Mouse (Mus musculus): ENCODE measurements around the gene Wasl.
A peak's percentile ranks its signal among the peaks of the same experiment; 100 is the strongest.

The Wasl gene

DNA sequence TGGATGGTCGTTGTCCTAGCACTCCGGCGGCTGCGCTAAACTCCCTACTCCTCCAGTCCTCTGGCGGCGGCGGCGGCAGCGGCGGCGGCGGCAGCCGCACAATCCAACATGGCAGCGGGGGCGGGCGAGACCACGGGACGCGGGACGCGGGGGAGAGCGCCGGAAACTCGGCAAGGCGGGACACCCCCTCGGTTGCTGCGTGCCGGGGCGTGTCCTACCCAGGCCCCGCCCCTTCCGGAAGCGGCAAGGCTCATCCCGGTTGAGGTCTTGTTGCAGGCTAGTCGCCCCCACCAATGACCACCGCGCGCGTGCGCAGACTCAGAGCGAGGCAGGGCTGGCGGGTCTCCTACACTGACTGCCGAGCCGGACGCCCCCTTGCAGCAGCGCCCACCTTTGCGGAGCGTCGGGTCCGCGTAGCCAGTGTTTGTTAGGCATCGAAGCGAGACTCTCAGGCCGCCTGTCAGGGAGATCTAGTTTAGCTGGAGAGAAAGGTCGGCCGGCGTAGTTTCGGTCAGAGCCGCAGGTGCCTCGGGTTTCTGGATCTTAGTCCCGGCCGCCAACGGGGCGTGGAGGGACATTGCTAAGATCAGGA is at the start of gene Wasl:
Gene Wasl, minus strand, starts transcription at position 143 of the 592 bp plus-strand sequence.
- DNase-seq (ENCODE audit: low read depth, low spot score) = peak; percentile 98

DNA sequence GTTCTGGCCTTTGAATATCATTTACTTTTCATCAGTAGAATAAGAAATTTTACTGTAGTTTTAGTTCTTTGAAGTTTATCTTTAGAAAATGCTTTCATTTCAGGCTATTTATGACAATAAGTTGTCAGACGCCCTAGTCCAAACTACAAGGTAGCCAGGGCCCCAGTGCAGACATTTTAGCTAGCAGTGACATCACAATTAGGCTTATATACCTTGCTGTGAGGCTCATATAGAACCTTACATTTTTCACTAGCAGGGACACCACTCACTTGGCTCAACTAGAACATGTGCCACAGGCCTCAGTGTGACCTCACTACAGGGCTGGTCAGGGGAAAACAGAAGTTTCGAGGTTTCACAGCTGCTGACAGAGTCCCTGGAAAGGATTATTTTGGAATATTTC is 42.7 kb upstream of the Wasl start:
- no peak for DNase-seq (ENCODE audit: low read depth, low spot score)

GRCm38 (mm10) chr6:24707090-24707489 is 42.3 kb upstream of the Wasl start:
- DNase-seq (ENCODE audit: low read depth, low spot score) = no peak

DNA sequence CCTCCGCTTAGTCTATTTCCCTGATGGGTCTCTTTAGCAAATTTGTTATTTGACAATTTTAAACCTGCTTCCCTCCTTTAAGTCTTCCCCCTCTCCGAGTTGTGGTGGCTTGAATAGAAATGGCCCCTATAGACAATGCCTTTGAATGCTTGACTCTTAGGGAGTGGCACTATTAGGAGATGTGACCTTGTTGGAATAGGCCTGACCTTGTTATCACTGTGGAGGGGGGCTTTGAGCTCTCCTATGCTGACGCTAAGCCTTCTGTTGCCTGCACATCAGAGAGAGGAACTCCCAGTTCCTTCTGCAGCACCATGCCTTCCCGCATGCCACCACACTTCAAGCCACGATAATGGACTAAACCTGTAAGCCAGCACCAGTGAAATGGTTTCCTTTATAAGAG is 32.4 kb upstream of the Wasl start:
- DNase-seq (ENCODE audit: low read depth, low spot score) = no peak

GRCm38 (mm10) chr6:24696117-24696516 is 31.3 kb upstream of the Wasl start:
- no peak for DNase-seq (ENCODE audit: low read depth, low spot score)

DNA sequence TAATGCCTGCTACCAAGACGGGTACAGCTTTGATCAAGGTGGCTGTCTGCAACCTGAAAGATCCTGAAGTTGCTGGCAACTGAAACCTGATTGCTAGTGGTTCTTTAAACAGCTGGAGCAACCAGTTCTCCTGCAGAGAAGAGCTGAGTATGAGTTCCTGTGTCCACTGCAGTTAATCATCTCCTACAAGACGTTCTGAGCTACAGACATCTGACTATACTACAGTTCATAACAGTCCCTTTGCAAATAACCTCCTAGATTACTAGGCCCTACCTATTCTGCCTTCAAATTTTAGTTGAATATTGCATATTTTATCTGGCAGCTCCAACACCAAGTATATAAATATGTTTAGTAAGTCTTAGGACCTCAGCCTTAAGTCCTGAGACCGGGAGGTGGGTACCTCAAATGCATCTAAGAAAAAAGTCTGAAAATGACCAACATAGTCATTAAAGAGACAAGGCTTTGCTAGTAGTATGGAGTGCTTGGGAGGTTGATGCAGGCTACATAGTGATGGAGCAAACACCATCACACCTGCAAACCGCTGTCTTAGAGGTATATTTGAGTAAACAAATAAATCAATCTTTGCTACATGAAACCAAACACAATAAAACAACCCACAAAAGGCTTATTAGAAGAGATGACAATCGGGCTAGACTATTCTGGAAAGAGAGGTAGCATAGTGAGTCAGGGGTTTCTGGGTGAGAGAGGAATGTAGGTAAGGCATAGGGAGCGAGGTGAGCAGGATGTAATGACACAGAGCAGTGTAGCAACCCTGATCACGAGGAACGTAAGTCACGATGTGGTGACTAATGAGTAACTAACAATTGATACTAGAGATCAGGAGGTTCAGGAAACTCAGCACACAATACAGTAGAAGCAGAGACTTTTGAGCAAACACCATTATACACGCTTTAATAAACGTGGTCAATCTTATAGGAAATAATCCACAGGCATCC is 29.9 kb upstream of the Wasl start:
- no peak for DNase-seq (ENCODE audit: low read depth, low spot score)

DNA sequence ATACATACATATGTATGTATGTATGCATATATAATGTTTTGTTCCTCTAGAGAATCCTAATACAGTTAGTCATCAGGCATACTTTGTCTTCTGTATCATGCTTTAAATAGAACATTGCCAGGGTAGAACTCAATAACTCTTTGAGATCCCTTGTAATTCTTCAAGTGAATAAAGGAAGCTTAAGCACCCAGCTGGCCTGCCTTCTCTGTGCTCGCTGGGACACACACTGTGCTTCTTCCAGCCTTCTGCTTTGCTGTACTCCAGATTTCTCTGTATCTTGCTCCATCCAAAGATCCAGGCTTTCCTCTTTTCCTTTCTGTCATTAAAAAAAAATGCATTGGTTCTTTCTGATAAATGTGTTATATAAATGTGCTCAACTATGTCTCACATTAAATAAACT is 23.1 kb upstream of the Wasl start:
- no peak for DNase-seq (ENCODE audit: low read depth, low spot score)

DNA sequence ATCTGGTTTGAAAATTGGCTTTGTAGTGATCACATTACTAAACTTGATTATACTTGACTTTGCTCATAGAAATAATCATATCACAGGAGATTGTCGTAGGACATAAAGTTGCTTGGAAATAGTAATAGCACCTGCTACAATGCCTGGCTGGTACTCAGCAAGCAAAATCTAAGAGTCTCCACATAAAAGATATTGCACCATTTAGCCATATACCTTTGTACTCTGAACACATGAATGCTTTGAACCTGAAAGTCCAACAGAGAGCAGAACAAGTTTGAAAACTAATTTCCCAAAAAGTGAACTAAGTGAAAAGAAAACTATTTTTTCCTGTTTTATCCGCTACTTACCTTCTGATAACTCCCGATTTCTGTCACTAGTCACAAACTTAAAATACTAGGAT is 18.3 kb upstream of the Wasl start:
- no peak for DNase-seq (ENCODE audit: low read depth, low spot score)

- no peak for DNase-seq (ENCODE audit: low read depth, low spot score)
These were observed 3.0 kb upstream of the Wasl start for GRCm38 (mm10) chr6:24667829-24668228.

- no peak for DNase-seq (ENCODE audit: low read depth, low spot score)
These were observed 1.4 kb upstream of the Wasl start for GRCm38 (mm10) chr6:24666248-24666647.

DNA sequence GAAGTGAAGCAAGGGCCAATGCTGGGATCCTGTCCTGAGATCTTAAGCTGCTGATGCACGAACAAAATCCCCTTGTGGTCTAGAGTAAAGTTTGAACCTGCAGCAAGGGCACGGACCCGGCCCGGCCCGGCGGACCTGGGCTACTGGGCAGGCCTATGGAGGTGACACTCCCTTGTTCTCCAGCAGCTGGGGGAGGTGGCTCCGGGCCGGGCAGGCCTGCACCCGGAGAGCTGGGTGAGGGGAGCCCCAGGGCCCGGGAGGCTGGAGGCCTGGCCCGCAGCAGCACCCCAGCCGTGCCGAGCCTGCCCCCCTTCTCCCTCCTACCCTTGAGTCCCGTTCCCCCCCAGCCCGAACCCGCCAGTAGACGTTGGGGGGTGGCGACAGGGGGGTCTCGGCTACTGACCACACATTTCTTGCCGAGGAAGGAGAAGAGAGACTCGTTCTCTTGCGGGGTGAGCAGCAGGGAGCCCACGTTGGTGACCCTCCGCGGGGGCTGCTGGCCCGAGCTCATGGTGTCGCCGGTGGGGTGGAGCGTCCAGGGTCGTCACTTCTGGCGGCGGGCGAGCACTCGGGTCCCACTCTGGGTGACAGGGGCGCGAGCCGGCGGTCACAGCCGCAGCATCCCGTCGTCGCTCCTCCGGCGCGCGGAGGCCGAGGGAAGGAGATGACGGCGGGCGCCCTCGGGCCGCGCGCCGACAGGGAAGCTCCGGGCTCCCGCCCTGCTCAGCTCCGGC is 509 bp downstream of the Wasl start:
- no peak for DNase-seq (ENCODE audit: low read depth, low spot score)

GRCm38 (mm10) chr6:24663196-24664132 is 1.3 kb downstream of the Wasl start:
- no peak for DNase-seq (ENCODE audit: low read depth, low spot score)

- no peak for DNase-seq (ENCODE audit: low read depth, low spot score)
These were observed 2.3 kb downstream of the Wasl start for GRCm38 (mm10) chr6:24662483-24662882.

DNA sequence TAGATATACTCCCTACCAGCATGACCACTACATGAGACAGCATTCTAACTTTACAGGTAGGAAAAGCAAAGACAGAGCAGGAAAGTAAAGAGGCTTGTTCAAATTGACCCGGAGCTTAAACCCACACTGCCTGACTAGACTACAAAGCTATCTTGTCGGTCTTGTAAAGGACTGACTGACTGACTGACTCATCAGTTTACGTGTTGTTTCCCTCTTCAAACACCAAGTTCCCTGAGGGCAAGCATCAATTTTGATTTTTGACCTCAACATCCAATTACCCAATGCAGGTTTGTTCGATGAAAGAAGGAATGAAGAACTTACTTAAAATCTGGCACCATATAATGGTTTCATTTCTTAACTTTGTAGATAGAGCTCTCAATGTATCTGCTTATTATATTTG is 2.9 kb downstream of the Wasl start:
- no peak for DNase-seq (ENCODE audit: low read depth, low spot score)

GRCm38 (mm10) chr6:24657647-24658387 is 7.0 kb downstream of the Wasl start:
- DNase-seq (ENCODE audit: low read depth, low spot score) = no peak

GRCm38 (mm10) chr6:24656094-24656493 is 8.7 kb downstream of the Wasl start:
- no peak for DNase-seq (ENCODE audit: low read depth, low spot score)

- DNase-seq (ENCODE audit: low read depth, low spot score) = no peak
These were observed 13.3 kb downstream of the Wasl start for GRCm38 (mm10) chr6:24651538-24651937.

GRCm38 (mm10) chr6:24650719-24651118 is 14.1 kb downstream of the Wasl start:
- DNase-seq (ENCODE audit: low read depth, low spot score) = no peak

DNA sequence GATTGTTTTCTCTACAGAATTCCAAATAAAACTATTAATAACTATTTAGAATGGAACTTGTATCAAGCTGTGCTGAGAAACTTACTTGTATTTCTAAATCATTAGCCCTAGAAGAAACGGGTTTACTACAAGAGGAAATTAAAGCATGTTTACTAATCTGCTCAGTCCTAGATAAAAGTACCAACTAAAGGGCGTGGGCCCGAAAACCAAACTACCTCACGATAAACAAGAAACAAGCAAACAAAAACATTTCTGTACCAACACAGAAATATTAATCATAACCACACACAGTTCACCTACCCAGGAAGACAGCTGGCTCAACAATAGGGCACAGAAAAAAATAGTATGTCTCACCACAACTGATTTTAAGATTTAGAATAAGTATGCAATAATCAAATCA is 16.4 kb downstream of the Wasl start:
- no peak for DNase-seq (ENCODE audit: low read depth, low spot score)

DNA sequence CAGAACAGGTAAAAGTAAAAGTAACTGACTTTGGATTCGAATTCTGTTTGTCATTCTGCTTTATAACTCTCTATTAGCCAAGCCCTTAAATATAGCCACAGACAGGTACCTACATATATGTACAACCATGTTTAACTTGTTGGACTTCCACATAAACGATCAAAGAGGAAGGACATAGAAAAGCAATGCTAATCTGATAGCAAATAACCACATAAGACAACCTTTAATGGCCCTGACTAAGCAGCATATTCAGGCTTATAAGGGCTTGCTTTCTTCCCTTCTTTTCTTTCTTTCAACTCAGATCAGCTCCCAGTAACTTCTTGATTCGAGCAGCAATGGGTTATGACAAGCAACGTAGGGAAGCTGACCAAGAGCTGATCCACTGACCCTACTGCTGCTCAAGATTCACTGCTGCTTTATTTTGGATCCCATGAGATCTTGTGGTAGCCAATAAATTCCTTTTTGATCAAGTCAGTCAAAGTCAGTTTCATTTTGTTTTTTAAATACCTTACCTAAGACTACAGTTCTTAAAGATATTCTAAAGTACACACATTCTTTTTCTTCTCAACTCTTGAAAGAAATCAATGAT is 17.6 kb downstream of the Wasl start:
- no peak for DNase-seq (ENCODE audit: low read depth, low spot score)
